Mouse (Mus musculus) C2C12 (cell line): Measurements from ENCODE around the gene Anapc1. TPM values are rescaled to one million over a fixed set of nuclear protein-coding genes. Genes with fewer than 3 reads are reported as not detected.

Source experiments
- H3K27me3 ChIP-seq: one replicate; pipeline ENCODE4 v1.6.1; 2011; ENCODE audit not compliant: control insufficient read depth, insufficient read depth, insufficient read length
- H3K36me3 ChIP-seq: one replicate; pipeline ENCODE4 v1.6.1; 2011; ENCODE audit not compliant: control insufficient read depth, insufficient read depth
- H3K4me3 ChIP-seq: one replicate; pipeline ENCODE4 v1.5.1; 2011; ENCODE audit warnings: mild to moderate bottlenecking, control low read depth; ENCODE audit not compliant: poor library complexity, insufficient read depth, severe bottlenecking
- H3K79me2 ChIP-seq: one replicate; pipeline ENCODE4 v1.6.1; 2011; ENCODE audit not compliant: control insufficient read depth, insufficient read depth
- H3K79me3 ChIP-seq: one replicate; pipeline ENCODE4 v1.6.1; 2011; ENCODE audit warnings: low read depth, control low read depth
- H3ac ChIP-seq: one replicate; pipeline ENCODE3; 2011; ENCODE audit warnings: low read depth; ENCODE audit not compliant: control insufficient read depth, insufficient read length
- CEBPB ChIP-seq: IDR thresholded peaks from one replicate; pipeline ENCODE4 v1.6.1; 2011; ENCODE audit warnings: low read depth, mild to moderate bottlenecking, control low read depth, moderate library complexity
- CTCF ChIP-seq: IDR thresholded peaks from one replicate; pipeline ENCODE4 v1.5.1; 2011; ENCODE audit not compliant: control insufficient read depth, insufficient read depth, insufficient read length
- FOSL1 ChIP-seq: IDR thresholded peaks from one replicate; pipeline ENCODE4 v1.8.0; 2011; ENCODE audit warnings: mild to moderate bottlenecking, low read length; ENCODE audit not compliant: poor library complexity, insufficient read depth, severe bottlenecking
- MAX ChIP-seq: IDR thresholded peaks from one replicate; pipeline ENCODE4 v1.6.1; 2011; ENCODE audit warnings: mild to moderate bottlenecking, control low read depth
- MYOD1 ChIP-seq: IDR thresholded peaks from one replicate; pipeline ENCODE4 v1.6.1; 2011; ENCODE audit warnings: low read depth; ENCODE audit not compliant: control insufficient read depth, insufficient read length
- MYOG ChIP-seq: IDR thresholded peaks from one replicate; pipeline ENCODE4 v1.6.1; 2011; ENCODE audit not compliant: control insufficient read depth, insufficient read length; ENCODE audit errors: extremely low read depth
- USF1 ChIP-seq: IDR thresholded peaks from one replicate; pipeline ENCODE4 v1.6.1; 2011; ENCODE audit warnings: low read depth, mild to moderate bottlenecking, control low read depth, moderate library complexity
- polyA plus RNA-seq: library from polyadenylated mRNA; unstranded; fragments of >200 nt; fragmentation: generic; extraction: Trizol; gene quantifications from one replicate; pipeline ENCODE4 v1.2.1, GENCODE M21; 2012; ENCODE audit warnings: missing spikeins

Gene Anapc1
- polyA plus RNA-seq, 1 experiment, result 45.3 TPM

GRCm38 (mm10) chr2:128727552-128727951 is 40.4 kb upstream of the Anapc1 start:
- H3K79me2 ChIP-seq, result no peaks in the 10 kb centered on the region
- H3K27me3 ChIP-seq, result no peaks in the 10 kb centered on the region
- H3K79me3 ChIP-seq, result no peaks in the 10 kb centered on the region
- TF ChIP-seq USF1 (no peak), CTCF (no peak), FOSL1 (no peak), MYOG (no peak), MAX (no peak), MYOD1 (no peak), CEBPB (no peak)
- H3K4me3 ChIP-seq, result no peak overlapping the region
- no peak overlapping the region for H3ac ChIP-seq
- no peaks in the 10 kb centered on the region for H3K36me3 ChIP-seq

- no peak overlapping the region for H3ac ChIP-seq
- no peaks in the 10 kb centered on the region for H3K36me3 ChIP-seq
Measured at GRCm38 (mm10) chr2:128726626-128727025, 39.4 kb upstream of the Anapc1 start.

GRCm38 (mm10) chr2:128726067-128726466 is 38.9 kb upstream of the Anapc1 start:
- Histone ChIP-seq H3K27me3 (no peaks in the 10 kb centered on the region), H3K79me3 (no peaks in the 10 kb centered on the region), H3K36me3 (no peaks in the 10 kb centered on the region), H3K79me2 (no peaks in the 10 kb centered on the region), H3ac (no peak overlapping the region), H3K4me3 (no peak overlapping the region)
- TF ChIP-seq CTCF (no peak), MYOD1 (no peak), MYOG (no peak), MAX (no peak), FOSL1 (no peak), USF1 (no peak), CEBPB (no peak)

More at GRCm38 (mm10) chr2:128726626-128727025, 39.4 kb upstream of the Anapc1 start:
- TF ChIP-seq MAX (no peak), USF1 (no peak), CEBPB (no peak), FOSL1 (no peak), MYOG (no peak), MYOD1 (no peak), CTCF (no peak)
- Histone ChIP-seq H3K79me2 (no peaks in the 10 kb centered on the region), H3K4me3 (no peak overlapping the region), H3K79me3 (no peaks in the 10 kb centered on the region), H3K27me3 (no peaks in the 10 kb centered on the region)

- no peak overlapping the region for H3K4me3 ChIP-seq
- no peak for TF ChIP-seq CEBPB
- no peak for TF ChIP-seq MYOG
- no peak for TF ChIP-seq MYOD1
- no peak for TF ChIP-seq USF1
- TF ChIP-seq FOSL1, result no peak
- no peak for TF ChIP-seq MAX
- TF ChIP-seq CTCF, result no peak
- H3K79me3 ChIP-seq, result no peaks in the 10 kb centered on the region
- H3ac ChIP-seq, result no peak overlapping the region
- H3K36me3 ChIP-seq, result no peaks in the 10 kb centered on the region
- no peaks in the 10 kb centered on the region for H3K27me3 ChIP-seq
- H3K79me2 ChIP-seq, result no peaks in the 10 kb centered on the region
Measured at GRCm38 (mm10) chr2:128722106-128722710, 35.0 kb upstream of the Anapc1 start.

- Histone ChIP-seq H3K4me3 (no peak overlapping the region), H3K79me3 (no peaks in the 10 kb centered on the region), H3K36me3 (no peaks in the 10 kb centered on the region), H3K27me3 (no peaks in the 10 kb centered on the region), H3K79me2 (no peaks in the 10 kb centered on the region), H3ac (no peak overlapping the region)
- TF ChIP-seq USF1, result no peak
Measured at GRCm38 (mm10) chr2:128719380-128719779, 32.2 kb upstream of the Anapc1 start.

GRCm38 (mm10) chr2:128715979-128716378 is 28.8 kb upstream of the Anapc1 start:
- H3K36me3 ChIP-seq, result no peaks in the 10 kb centered on the region
- no peak overlapping the region for H3ac ChIP-seq
- H3K79me3 ChIP-seq, result no peaks in the 10 kb centered on the region
- peaks cover 4% of the 10 kb centered on the region for H3K79me2 ChIP-seq
- TF ChIP-seq MAX (no peak), MYOG (no peak), CTCF (no peak), FOSL1 (no peak), USF1 (no peak), CEBPB (no peak), MYOD1 (no peak)
- H3K4me3 ChIP-seq, result no peak overlapping the region
- H3K27me3 ChIP-seq, result no peaks in the 10 kb centered on the region
